Mouse (Mus musculus): ENCODE results near the gene Pbx1.

- TF ChIP-seq GATA1 (IDR thresholded peaks at IDR 0.05; ENCODE audit: borderline replicate concordance, low read length), result no peak
- TF ChIP-seq FLI1 (IDR thresholded peaks at IDR 0.05; ENCODE audit: low read length), result no peak
These were observed 60.0 kb downstream of the Pbx1 start for GRCm38 (mm10) chr1:168372089-168372488.
